Mouse (Mus musculus): Measurements from ENCODE around the gene Syt6. TPM values are rescaled to one million over a fixed set of nuclear protein-coding genes. Genes with fewer than 3 reads are reported as not detected.

Gene Syt6
- polyA plus RNA-seq, 1 experiment from 2014 or later: 10.8 TPM

DNA sequence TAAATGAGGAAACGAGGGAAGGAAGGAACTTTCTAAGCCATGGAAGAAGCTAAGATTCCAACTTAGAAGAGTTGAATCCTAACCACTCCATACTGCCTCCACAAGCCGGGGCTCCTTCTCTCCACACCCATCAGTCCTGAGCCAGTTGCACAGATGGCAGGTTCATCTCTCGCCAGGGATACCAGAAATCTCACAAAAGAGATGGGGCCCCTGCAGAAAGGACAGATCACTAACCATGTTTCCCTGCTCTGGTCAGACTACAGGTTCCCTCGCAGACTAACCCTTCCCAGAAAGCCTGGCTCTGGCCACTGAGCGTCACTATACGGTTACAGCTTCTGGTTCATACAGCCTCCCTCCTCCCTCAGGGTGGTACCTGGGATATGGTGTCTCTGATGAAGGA, 74.7 kb downstream of the Syt6 start:
- no peak for ATAC-seq
- H3K27ac ChIP-seq (ENCODE audit: low read depth, low read length): no peak overlapping the region
- WGBS: 81% methylated on average over 6 of the region's 6 CpGs
- H3K4me2 ChIP-seq (ENCODE audit: low read length): no peak overlapping the region
- no peaks in the 10 kb centered on the region for H3K36me3 ChIP-seq (ENCODE audit: control insufficient read depth, insufficient read depth, low read length)
- H3K4me3 ChIP-seq (ENCODE audit: low read length): no peak overlapping the region
- no peaks in the 10 kb centered on the region for H3K4me1 ChIP-seq (ENCODE audit: control insufficient read depth, insufficient read depth, low read depth, low read length)
- no peak overlapping the region for H3K9ac ChIP-seq (ENCODE audit: low read depth, low read length)
- no peaks in the 10 kb centered on the region for H3K27me3 ChIP-seq (replicated peaks; ENCODE audit: control insufficient read depth, insufficient read depth, low read length)
- no peaks in the 10 kb centered on the region for H3K9me3 ChIP-seq (ENCODE audit: control insufficient read depth, low read length)

DNA sequence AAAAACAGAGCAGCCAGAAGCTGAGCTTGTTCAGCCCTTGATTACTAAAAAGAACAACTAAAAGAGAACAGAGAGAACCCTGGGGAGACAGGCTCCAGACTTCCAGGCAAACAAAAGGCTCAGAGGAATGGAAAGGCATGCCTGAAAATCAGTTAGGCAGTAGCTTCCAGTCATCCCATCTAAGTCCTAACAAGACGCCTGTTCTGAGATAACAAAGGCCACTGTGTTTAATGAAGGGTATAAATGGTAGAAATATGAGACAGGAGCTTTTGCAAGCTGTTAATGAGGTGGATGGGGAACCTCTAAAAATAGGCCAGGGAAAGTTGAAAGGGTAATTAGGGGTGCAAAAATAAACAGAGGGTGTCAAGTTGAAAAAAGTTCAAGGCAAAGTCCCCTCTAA, 75.4 kb downstream of the Syt6 start:
- no peak overlapping the region for H3K4me2 ChIP-seq (ENCODE audit: low read length)
- no peak overlapping the region for H3K27ac ChIP-seq (ENCODE audit: low read depth, low read length)
- H3K36me3 ChIP-seq (ENCODE audit: control insufficient read depth, insufficient read depth, low read length): no peaks in the 10 kb centered on the region
- no peak overlapping the region for H3K4me3 ChIP-seq (ENCODE audit: low read length)
- ATAC-seq: no peak
- H3K9me3 ChIP-seq (ENCODE audit: control insufficient read depth, low read length): no peaks in the 10 kb centered on the region
- no peak overlapping the region for H3K9ac ChIP-seq (ENCODE audit: low read depth, low read length)
- WGBS: 19% methylated on average over 1 of the region's 1 CpGs
- H3K4me1 ChIP-seq (ENCODE audit: control insufficient read depth, insufficient read depth, low read depth, low read length): no peaks in the 10 kb centered on the region
- no peaks in the 10 kb centered on the region for H3K27me3 ChIP-seq (replicated peaks; ENCODE audit: control insufficient read depth, insufficient read depth, low read length)

DNA sequence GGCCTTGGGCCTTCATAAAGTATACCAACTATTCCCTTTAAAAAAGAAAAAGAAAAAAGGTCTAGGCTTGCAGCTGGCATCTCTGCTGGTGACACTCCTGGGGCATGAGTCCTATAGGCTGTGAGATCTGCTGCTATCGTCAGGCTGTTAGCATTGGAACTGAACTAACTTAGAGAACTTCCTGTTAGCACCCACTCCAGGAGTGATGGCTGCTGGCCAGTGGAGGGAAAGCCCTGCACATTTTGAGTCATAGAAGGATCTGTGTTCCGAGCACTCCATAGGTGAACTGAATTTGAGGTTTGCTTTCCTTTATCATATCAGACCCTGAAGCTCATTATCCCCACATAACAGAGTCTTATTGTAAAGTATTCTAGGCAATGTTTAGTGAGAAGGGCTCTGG, 85.0 kb downstream of the Syt6 start:
- Histone ChIP-seq H3K36me3 (ENCODE audit: control insufficient read depth, insufficient read depth, low read length) (no peaks in the 10 kb centered on the region), H3K27me3 (replicated peaks; ENCODE audit: control insufficient read depth, insufficient read depth, low read length) (no peaks in the 10 kb centered on the region), H3K4me1 (ENCODE audit: control insufficient read depth, insufficient read depth, low read depth, low read length) (no peaks in the 10 kb centered on the region; the same call in 1 of the 2 replicates), H3K27ac (ENCODE audit: low read depth, low read length) (no peak overlapping the region), H3K4me3 (ENCODE audit: low read length) (no peak overlapping the region), H3K9me3 (ENCODE audit: control insufficient read depth, low read length) (no peaks in the 10 kb centered on the region), H3K4me2 (ENCODE audit: low read length) (no peak overlapping the region), H3K9ac (ENCODE audit: low read depth, low read length) (no peak overlapping the region)
- 75% methylated on average over 2 of the region's 2 CpGs for WGBS
- no peak for ATAC-seq

DNA sequence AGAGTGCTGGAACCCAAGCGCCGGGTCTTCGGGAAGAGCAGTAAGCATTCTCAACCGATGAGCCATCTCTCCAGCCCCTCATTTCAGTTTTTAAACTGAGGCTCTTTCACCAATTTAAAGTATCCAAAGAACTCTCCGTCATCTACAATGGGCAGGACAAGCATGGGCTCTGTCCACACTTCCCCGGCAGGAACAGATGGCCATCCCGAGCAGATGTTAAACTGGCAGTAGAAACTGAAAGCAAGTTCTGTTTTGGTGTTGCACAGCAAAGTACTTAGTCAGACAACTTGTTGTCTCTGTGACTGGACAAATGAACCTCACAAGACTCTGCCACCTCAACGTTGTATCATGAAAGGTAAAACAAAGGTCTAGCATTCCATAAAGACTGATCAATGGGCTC, 86.7 kb downstream of the Syt6 start:
- Histone ChIP-seq H3K4me3 (ENCODE audit: low read length) (no peak overlapping the region), H3K27ac (ENCODE audit: low read depth, low read length) (no peak overlapping the region), H3K36me3 (ENCODE audit: control insufficient read depth, insufficient read depth, low read length) (no peaks in the 10 kb centered on the region), H3K4me2 (ENCODE audit: low read length) (no peak overlapping the region), H3K9me3 (ENCODE audit: control insufficient read depth, low read length) (no peaks in the 10 kb centered on the region), H3K9ac (ENCODE audit: low read depth, low read length) (no peak overlapping the region), H3K27me3 (replicated peaks; ENCODE audit: control insufficient read depth, insufficient read depth, low read length) (no peaks in the 10 kb centered on the region), H3K4me1 (ENCODE audit: control insufficient read depth, insufficient read depth, low read depth, low read length) (no peaks in the 10 kb centered on the region; the same call in 1 of the 2 replicates)
- ATAC-seq: no peak
- WGBS: 86% methylated on average over 8 of the region's 8 CpGs

DNA sequence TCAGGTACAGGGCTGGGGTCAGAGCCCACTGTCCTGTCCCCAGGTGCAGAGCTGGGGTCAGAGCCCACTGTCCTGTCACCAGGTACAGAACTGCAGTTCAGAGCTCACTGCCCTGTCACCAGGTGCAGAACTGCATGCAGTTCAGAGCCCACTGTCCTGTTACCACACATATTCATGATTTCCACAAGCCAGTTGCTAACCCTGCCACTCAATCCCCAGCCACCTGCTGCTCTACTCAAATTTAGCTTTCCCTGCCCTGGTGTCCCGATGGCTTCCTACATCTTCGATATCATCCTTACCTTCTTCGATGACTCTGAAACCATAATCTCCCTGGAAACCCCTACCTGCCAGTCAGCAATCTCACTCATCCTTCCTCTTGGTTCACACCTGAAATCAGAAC, 88.4 kb downstream of the Syt6 start:
- Histone ChIP-seq H3K9me3 (ENCODE audit: control insufficient read depth, low read length) (no peaks in the 10 kb centered on the region), H3K4me2 (ENCODE audit: low read length) (no peak overlapping the region), H3K4me1 (ENCODE audit: control insufficient read depth, insufficient read depth, low read depth, low read length) (no peaks in the 10 kb centered on the region), H3K9ac (ENCODE audit: low read depth, low read length) (no peak overlapping the region), H3K27ac (ENCODE audit: low read depth, low read length) (no peak overlapping the region), H3K27me3 (replicated peaks; ENCODE audit: control insufficient read depth, insufficient read depth, low read length) (no peaks in the 10 kb centered on the region), H3K4me3 (ENCODE audit: low read length) (no peak overlapping the region), H3K36me3 (ENCODE audit: control insufficient read depth, insufficient read depth, low read length) (no peaks in the 10 kb centered on the region)
- no peak for ATAC-seq
- WGBS: 92% methylated on average over 3 of the region's 3 CpGs

DNA sequence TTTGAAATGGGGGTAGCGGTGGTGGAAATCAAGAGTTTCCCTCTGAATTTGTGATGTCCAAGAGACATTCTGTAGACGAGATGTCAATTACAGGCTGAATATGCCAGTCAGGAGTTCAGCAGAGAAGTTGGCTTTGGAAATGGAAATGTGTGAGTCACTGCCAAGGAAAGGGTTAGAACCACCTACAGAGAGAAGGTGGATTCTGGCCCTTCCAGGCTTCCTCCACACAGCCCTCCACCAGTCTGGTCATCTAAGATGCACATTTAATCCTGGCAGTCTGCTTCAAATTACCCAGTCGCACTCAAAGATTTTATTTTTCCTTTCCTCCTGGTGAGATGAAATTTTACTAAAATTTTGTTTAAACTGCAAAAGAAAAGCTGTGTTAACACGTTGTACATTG, 97.1 kb downstream of the Syt6 start:
- no peak overlapping the region for H3K4me3 ChIP-seq (ENCODE audit: low read length)
- WGBS: 80% methylated on average over 4 of the region's 4 CpGs
- H3K9me3 ChIP-seq (ENCODE audit: control insufficient read depth, low read length): no peaks in the 10 kb centered on the region
- no peak overlapping the region for H3K4me2 ChIP-seq (ENCODE audit: low read length)
- no peaks in the 10 kb centered on the region for H3K36me3 ChIP-seq (ENCODE audit: control insufficient read depth, insufficient read depth, low read length)
- ATAC-seq: no peak
- no peaks in the 10 kb centered on the region for H3K4me1 ChIP-seq (ENCODE audit: control insufficient read depth, insufficient read depth, low read depth, low read length)
- no peaks in the 10 kb centered on the region for H3K27me3 ChIP-seq (replicated peaks; ENCODE audit: control insufficient read depth, insufficient read depth, low read length)
- no peak overlapping the region for H3K27ac ChIP-seq (ENCODE audit: low read depth, low read length)
- H3K9ac ChIP-seq (ENCODE audit: low read depth, low read length): no peak overlapping the region

DNA sequence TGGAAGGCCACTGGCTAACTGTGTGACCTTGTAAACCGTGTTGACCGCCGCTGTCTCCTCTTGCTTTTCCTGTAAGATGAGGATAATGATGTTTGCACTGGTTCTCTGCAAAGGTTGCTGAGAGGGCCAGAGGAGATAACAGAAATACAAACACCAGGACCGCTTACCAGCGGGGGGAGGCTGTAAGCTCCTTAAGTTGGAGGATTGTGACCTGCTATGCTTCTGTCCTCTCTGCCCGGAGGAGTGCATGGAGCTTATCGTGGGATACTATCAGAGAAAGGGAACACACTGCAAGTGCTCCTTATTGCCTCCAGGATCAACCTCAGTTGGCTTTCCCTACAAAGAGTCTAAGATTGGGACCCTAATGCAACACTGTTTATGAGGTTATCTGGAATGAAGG, 97.7 kb downstream of the Syt6 start:
- Histone ChIP-seq H3K9ac (ENCODE audit: low read depth, low read length) (no peak overlapping the region), H3K27ac (ENCODE audit: low read depth, low read length) (no peak overlapping the region), H3K9me3 (ENCODE audit: control insufficient read depth, low read length) (no peaks in the 10 kb centered on the region), H3K27me3 (replicated peaks; ENCODE audit: control insufficient read depth, insufficient read depth, low read length) (no peaks in the 10 kb centered on the region), H3K4me1 (ENCODE audit: control insufficient read depth, insufficient read depth, low read depth, low read length) (no peaks in the 10 kb centered on the region), H3K4me3 (ENCODE audit: low read length) (no peak overlapping the region), H3K36me3 (ENCODE audit: control insufficient read depth, insufficient read depth, low read length) (no peaks in the 10 kb centered on the region), H3K4me2 (ENCODE audit: low read length) (no peak overlapping the region)
- 66% methylated on average over 7 of the region's 7 CpGs for WGBS
- ATAC-seq: no peak

DNA sequence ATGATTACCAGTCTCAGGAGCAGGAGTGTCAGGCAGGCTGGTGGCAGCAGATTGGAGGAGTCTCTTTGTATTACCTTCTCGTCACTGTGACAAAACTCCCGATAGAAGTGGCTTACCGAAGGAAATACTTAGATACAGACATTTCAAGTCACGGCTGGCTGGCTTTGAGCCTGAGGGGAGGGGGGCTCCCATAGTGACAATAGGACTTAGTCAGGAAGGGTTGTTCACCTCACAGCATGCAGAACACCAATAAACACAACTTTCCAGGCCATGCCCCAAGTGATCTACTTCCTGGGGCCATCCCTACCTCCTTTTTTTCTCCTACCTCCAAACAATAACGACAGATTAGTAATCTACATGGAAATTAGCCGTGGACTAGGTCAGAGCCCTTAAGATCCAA, 103.8 kb downstream of the Syt6 start:
- Histone ChIP-seq H3K4me2 (ENCODE audit: low read length) (no peak overlapping the region), H3K4me3 (ENCODE audit: low read length) (no peak overlapping the region), H3K27me3 (replicated peaks; ENCODE audit: control insufficient read depth, insufficient read depth, low read length) (no peaks in the 10 kb centered on the region), H3K9me3 (ENCODE audit: control insufficient read depth, low read length) (no peaks in the 10 kb centered on the region), H3K36me3 (ENCODE audit: control insufficient read depth, insufficient read depth, low read length) (no peaks in the 10 kb centered on the region), H3K4me1 (ENCODE audit: control insufficient read depth, insufficient read depth, low read depth, low read length) (peaks cover 8% of the 10 kb centered on the region), H3K9ac (ENCODE audit: low read depth, low read length) (no peak overlapping the region), H3K27ac (ENCODE audit: low read depth, low read length) (no peak overlapping the region)
- no peak for ATAC-seq
- WGBS: 20% methylated on average over 6 of the region's 6 CpGs

DNA sequence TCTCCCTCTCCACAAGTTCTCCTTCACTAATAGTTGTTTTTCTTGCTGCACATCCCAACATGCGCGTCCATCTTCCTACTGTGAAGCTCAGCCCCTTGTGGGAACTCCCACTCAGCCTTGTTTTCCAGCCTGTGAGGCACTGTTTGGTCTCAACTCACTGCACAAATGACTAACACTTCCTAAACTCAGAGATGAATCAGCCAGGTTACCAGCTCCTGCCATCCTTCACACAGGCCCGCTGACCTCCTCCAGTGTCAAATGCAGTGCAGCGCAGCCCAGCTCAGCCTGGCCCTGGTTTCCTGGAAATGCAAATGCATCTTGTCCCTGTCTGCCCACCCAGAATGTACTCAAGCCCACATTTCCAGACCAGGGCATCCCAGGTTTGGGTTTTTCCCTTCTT, 107.4 kb downstream of the Syt6 start:
- no peak for ATAC-seq
- Histone ChIP-seq H3K9ac (ENCODE audit: low read depth, low read length) (no peak overlapping the region), H3K27me3 (replicated peaks; ENCODE audit: control insufficient read depth, insufficient read depth, low read length) (no peaks in the 10 kb centered on the region), H3K27ac (ENCODE audit: low read depth, low read length) (no peak overlapping the region), H3K4me2 (ENCODE audit: low read length) (no peak overlapping the region), H3K9me3 (ENCODE audit: control insufficient read depth, low read length) (no peaks in the 10 kb centered on the region), H3K4me1 (ENCODE audit: control insufficient read depth, insufficient read depth, low read depth, low read length) (peaks cover 8% of the 10 kb centered on the region), H3K36me3 (ENCODE audit: control insufficient read depth, insufficient read depth, low read length) (no peaks in the 10 kb centered on the region), H3K4me3 (ENCODE audit: low read length) (no peak overlapping the region)
- 52% methylated on average over 4 of the region's 4 CpGs for WGBS
